Mouse (Mus musculus) megakaryocyte, adult 5-6 weeks (primary cell): ENCODE data around the gene Nubpl. TPM values are rescaled to one million over a fixed set of nuclear protein-coding genes. Genes with fewer than 3 reads are reported as not detected.
"Not testable (repeated sequence)": the region's sequence is repeated elsewhere in the genome, so short reads cannot be mapped to it uniquely, and the experiment has no call there.

ENCODE experiments used
- ATAC-seq: 2 replicates; pipeline ENCODE4 v1.8.0; 2016; ENCODE audit warnings: mild to moderate bottlenecking, inconsistent platforms; ENCODE audit not compliant: poor library complexity, severe bottlenecking
- total RNA-seq, 2 experiments: library from RNA; stranded (forward) in 1 of 2; stranded (reverse) in 1 of 2; fragments of 153-499, 151-499 nt in 1 of 2; fragments of 221-1000, 200-1000 nt in 1 of 2; gene quantifications; 2 replicates each; pipeline versions ENCODE4 v1.2.3 to v1.2.4; 2015 to 2017

The Nubpl gene
- total RNA-seq, 2 experiments from 2014 or later = 2.9 to 3.6 TPM

DNA sequence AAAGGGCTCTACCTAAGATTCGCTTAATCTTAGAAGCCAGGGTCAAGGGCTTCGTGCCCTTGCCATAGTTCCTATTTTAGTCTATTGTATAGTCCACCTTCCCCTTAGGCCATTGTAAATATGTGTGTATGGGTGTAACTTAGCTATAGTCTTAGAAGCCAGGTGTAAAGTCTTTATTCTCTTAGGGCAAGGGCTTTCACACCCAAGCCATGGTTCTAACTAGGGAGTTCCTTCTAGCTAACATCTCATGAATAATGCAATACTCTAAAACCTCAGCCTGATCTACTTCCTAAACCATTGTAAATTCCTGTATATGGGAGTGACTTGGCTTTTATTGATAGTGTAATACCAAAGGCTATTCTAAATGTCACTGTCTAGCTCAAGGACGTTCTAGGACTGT, 134.4 kb downstream of the Nubpl start:
- ATAC-seq = not testable (repeated sequence)

DNA sequence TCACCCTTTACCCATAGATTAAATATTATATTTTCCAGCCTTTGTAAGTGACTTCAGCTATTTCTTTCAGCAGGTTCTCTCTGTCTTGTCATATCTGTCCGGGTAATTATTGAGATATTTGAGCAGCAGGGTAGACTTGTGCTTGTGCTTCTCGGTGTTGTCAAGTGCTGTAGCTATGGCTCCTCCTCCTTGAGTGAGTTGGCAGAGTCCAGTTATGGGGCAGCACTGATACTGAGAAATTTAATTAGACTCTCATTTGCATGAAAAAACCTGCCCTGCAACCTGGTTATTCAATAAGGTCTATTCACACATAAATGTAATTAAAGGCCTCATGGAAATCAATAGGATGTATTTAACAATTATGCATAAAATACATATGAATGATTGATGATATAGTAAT, 145.2 kb downstream of the Nubpl start:
- no peak for ATAC-seq

DNA sequence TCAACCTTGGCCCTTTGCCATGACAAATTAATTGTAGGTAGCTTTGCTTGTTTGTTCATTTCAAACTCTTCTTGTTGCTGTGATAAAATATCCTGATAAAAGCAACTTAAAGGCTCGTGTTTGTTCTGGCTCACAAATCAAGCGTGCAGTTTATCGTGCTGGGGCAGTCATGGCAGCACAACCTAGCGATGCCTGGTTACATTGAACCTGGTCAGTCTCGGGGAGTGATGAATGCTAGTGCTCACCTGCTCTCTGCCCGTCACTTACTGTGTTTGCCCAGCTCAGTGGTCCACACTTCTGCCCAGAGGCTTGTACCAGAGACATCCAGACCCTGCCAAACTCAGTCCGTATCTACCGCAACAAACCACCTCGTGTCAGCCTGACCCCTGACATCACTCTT, 149.9 kb downstream of the Nubpl start:
- ATAC-seq = no peak

DNA sequence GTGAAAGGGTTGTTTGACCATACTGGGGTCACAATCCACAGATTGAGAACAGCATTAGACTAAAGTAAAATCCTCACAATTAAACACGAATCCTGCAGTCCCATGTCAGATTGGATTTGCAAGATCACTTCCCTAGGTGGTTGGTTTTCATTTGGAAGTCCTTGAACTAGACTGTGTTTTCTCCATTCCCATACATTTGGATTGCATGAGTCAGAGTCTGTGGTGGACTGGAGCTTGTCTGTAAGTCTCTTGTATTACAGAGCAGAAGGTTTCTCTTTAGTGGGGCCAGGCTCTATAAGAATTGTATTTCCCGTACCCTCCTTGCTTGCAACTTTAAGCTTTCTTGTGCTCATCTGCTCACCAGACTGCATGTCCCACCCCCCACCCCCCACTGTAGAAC, 151.0 kb downstream of the Nubpl start:
- ATAC-seq = no peak

DNA sequence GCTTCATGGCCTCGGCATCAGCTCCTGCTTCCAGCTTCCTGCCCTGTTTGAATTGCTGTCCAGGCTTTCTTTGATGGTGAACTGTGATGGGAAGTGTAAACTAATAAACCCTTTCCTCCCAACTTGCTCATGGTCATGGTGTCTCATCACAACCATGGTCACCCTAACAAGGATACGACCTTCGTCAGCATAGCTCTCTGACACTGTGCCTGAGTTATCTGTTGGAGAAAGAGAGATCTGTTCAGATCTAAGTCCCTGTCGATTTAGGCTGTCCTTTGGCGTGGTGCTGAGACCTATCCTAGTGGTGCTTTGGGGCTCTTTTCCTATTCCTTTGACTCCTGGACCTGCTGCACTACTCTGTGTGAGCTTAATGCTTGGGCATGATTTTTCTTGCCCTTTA, 156.6 kb downstream of the Nubpl start:
- no peak for ATAC-seq

DNA sequence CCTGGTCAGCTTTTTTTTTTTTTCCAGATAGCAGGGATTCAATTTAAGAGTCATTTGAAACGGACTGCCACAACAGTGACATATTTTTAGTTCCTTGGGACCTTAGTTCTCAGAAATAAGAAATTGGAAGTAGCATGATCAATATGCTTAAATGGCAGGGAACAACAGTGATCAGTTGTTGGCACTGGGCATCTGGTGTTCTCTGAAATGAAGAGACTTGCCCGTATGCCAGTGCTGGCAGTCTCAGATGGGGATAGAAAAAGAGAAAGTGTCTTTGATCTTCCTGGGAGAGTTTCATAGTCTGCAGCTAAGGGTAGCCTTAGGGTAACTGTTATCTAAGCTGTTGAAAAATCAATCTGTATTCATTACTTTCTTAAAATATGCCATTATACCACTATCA, 170.6 kb downstream of the Nubpl start:
- no peak for ATAC-seq

GRCm38 (mm10) chr12:52272828-52273227, 175.3 kb downstream of the Nubpl start:
- ATAC-seq = no peak

DNA sequence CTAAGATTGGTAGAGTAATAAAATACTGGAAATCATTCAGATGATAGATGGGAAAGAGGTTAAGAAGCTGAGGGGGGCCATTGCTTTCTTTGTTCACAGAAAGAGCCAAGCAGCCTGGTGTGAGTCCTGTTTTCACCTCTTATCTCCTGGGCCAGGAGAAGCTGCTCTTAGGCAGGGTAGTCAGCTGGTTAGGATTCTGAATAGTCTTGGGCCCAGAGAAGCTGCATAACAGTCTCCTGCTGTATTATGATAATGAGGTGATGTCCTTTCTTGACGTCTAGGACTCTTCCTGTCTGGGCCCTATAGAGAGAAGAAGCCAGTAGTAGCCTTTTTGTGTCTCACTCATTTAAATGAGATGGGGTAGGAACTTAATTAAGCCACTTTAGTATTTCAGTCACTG, 178.8 kb downstream of the Nubpl start:
- no peak for ATAC-seq

- ATAC-seq = no peak
Measured at GRCm38 (mm10) chr12:52281232-52281631, 183.7 kb downstream of the Nubpl start.

GRCm38 (mm10) chr12:52284471-52284870, 186.9 kb downstream of the Nubpl start:
- no peak for ATAC-seq

DNA sequence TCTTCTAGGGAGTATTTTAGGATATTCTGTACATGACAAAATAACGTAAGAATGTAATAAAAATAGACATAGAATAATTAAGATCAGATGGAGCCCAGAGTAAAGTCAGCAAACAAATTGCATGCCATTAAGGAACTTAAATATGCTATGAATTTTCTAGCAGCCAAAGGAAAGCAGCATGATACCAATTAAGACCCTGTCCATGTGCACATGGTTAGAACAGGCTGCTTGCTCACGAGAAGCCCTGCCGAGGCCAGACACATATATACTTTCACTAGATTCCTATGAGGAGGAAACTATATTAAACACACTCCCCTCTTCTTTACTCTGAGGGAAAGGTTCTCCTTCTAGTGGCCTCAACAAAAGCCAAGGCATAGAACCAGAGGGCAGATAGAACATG, 189.3 kb downstream of the Nubpl start:
- ATAC-seq = no peak

DNA sequence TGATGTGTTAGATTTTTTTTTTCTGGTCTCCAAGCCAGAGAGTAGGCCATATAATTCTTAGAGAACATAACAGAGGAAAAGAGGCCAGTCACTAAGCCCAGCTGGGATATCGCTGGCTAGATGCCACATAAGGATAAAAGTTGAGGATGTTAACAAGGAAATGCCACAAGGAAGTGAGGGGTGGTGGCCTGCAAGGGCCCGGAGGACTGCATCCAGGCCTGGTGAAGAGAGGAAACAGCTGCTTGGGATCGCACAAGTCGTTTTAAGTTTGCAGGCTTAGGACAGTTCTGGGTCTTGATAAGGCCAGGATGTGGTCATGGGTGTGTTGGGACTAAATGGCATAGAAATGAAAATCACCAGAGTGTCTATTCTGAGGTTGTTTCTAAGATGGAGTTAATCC, 191.0 kb downstream of the Nubpl start:
- no peak for ATAC-seq

DNA sequence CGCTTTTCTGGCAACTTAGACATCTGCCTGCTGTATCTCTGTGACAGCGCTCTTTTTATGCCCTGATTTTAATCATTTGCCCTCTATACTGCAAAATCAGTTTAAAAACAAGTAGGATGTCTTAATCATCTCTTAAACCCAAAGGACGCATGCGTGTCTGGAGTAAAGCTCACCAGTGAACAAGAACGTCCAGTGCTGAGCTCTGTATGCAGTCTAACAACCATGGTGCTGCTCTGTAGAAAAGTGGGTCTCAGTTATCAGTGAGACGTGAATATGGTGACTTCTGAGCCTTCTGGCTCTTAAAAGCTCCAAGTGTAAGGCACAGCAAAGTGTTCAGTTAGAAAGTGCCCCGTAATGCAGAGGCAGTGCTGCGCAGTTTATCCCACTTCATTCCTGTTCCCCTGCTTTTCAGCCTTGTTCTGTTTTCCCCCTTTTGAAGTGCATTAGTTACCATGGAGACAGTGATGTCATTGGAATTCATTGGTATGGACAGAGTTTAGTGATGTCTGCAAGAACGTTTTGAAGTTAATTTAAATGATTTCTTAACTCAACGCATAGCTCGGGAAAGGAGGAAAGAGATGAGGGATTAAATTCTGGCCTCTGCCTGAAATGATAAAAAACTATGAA, 191.5 kb downstream of the Nubpl start:
- ATAC-seq = no peak

- ATAC-seq = no peak
Measured at GRCm38 (mm10) chr12:52289594-52289993, 192.1 kb downstream of the Nubpl start.

DNA sequence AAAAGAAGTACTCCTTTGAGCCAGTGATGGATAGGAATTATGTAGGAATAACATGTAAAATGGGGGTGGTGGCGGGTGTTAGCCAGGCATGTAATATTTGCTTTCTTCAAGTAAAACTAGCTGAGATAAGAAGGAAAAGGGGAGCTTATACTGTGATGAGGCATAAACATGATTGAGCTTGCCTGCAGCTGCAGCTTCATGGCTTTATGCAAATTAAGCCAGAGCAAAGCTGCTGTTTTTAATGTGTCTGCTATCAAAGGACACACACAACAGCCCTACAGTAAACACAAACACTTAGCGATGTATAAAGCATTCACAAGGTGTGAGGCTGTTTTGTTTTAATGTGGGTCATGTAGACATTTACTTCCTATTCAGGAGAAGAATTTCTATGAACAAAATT, 196.4 kb downstream of the Nubpl start:
- ATAC-seq = no peak

- ATAC-seq = no peak
Measured at GRCm38 (mm10) chr12:52297988-52298387, 200.5 kb downstream of the Nubpl start.

DNA sequence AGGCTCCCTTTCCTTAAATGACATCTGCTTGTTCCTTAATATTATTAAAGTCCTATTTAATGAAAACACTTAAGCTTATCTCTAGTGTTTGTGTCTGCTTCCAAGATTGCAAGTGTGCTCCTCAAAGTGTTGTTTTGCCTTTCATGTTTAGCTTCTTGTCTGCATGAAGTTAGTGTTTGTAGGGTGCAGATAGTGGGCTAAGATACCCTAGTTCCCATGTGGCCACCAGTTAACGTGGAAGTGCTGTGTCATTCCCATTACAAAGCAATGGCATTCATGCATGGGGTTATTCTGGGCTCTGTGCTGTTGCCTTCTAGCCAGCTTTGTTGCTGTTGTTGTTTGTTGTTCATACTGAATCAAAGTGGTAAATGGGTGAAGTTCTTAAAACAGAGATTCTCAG, 201.1 kb downstream of the Nubpl start:
- no peak for ATAC-seq

DNA sequence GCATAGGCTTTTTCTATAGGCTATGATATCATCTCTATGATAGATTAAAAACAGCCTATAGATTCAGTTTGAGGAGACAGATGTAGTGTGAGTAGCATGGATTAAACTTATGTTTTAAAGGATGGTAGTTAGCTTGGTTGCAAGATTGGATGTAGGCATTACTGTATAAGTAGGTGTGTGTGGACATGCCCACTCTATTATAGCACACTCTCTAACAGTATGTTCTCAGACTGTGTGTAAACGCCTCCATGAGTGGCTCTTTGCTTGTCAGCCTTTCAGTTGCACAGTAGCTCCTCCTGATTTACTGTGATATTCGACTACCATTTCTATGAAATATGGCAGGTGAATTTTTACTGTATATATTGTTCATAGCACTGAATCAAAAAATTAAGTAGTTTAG, 205.4 kb downstream of the Nubpl start:
- ATAC-seq = no peak

DNA sequence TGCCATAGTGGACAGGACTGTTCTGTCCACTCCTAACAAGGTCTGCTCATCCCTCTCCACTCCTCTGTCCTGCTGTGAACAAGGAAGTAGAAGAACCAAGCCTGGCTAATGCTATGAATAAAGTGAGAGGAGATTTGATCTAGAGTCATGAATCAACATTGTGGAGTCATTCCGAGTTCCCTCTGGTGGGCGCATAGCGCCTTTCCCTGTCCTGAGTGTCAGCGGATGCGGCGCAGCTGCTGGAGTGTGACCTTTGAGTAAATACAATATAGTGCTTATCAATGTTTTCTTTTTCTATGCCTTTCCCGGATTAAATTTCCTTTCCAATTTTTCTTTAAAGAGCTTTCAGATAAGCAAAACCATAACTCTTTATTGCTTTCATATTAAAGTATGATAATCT, 208.8 kb downstream of the Nubpl start:
- ATAC-seq = no peak

- peak; percentile 94 for ATAC-seq
Measured at GRCm38 (mm10) chr12:52307331-52307982, 209.9 kb downstream of the Nubpl start.

GRCm38 (mm10) chr12:52308628-52309027, 211.1 kb downstream of the Nubpl start:
- no peak for ATAC-seq

DNA sequence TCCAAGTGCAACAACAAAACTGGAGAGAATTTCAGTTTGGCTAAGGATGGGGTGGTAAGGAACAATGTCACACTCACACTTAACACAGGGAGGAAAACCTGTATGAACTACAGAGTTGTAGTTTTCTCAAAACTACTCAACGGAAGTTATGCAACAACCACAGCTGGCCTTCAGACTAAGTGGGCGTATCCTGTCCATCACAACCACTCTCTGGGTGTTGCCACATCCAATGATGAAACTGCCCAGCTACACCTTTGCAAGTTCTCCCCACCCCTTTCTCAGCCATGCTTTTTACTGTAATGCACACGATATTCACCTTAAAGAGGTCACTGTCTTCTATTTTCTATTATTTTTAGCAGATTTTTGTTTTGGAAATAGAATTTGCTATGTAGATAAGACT, 217.3 kb downstream of the Nubpl start:
- peak; percentile 99 for ATAC-seq

- ATAC-seq = no peak
Measured at GRCm38 (mm10) chr12:52317635-52318034, 220.1 kb downstream of the Nubpl start.
